Mouse (Mus musculus) CD8-positive naive resting alpha-beta T cell, adult 57 days (primary cell): Measurements from ENCODE around the gene Clhc1. TPM values are rescaled to one million over a fixed set of nuclear protein-coding genes. Genes with fewer than 3 reads are reported as not detected.

Experiments used
- total RNA-seq: library from RNA; stranded (reverse); gene quantifications from one replicate; pipeline ENCODE4 v1.2.4, GENCODE M21; 2023

The Clhc1 gene
- 0.64 TPM for total RNA-seq

DNA sequence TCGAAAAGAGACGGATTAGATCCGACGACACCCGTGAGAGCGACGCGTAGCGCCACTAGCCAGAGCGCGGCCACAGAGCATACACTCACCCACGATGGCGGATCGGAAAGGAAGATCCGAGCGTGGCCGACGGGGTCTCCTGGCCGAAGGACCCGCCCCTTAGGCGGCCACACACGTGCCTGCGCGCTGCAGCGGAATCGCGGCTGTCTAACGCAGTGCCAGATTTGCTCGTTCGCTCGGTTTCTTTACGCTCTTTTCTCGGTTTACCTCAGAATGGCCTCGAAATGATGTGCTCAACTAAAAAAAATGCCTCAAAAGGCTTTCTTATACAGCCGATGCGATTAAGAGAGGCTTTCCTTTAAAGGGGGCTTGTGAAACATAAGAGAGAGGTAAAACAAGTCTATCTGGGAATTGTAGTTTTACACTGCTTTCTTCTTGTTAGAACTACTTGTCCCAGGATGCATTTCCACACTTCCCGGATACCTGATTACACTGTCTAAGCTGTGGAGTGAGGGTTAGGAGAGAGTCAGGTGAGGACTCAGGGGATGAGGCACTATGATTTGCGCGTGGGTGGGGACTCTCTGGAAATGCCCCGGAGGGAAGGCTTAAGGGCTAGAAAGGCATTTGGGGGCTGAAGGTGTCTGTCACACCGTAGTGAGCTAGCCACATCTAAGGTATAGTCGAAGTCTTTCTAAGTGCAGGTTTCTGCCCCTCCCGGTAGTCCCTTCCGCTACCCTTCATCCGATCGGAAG lies at the start of gene Clhc1, which contains the start of gene Rps27a:
TSS of gene Clhc1 (plus strand) at position 199 of the 752 bp plus-strand sequence.
TSS of gene Rps27a (minus strand) at position 358 of the 752 bp plus-strand sequence.

DNA sequence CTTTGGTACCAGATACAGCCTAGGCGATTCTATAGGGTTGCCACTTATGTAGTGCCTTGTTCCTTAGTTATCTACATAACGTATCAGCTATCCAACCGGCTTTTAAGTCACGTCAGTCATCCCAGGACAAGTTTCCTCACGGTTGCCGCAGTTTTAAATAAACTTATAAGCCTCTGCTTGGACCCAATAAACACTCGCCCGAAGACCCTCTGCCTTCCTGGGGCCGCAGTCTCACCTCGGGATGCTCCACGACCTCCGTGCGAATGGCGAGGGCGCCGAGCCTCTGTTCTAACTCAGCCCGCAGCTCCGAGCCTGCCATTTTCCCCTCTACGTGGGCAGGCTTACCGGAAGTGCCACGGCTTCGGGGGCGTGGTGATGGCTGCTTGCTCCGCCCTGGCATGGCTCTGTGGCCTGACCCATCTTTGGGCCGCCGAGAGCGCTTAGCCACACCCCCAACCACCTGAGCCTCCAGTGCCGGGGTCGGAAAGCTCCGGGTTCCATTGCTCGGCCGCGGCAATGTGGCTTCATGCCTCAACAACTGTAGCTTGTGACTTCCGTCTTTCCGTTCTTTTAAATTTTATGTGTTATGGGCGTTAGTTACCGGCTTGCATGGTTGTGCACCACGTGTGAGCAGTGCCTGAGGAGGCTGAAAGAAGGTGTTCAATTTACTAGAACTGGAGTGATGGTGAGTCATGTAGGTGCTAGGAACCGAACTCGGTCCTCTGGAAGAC lies 32.9 kb upstream of the Clhc1 start, which contains the start of gene Prorsd1:
TSS of gene Prorsd1 (minus strand) at position 352 of the 731 bp plus-strand sequence.

GRCm38 (mm10) chr11:29525988-29526794 lies 21.6 kb upstream of the Clhc1 start, which contains the start of gene Mtif2:
Gene Mtif2, plus strand, starts transcription at chr11:29526408.

Other genes starting within 250 kb of the Clhc1 start
- gene Ccdc88a, start 174.3 kb upstream of the Clhc1 start, total RNA-seq: 5.4 TPM
- gene Prorsd1, start 32.9 kb upstream of the Clhc1 start, total RNA-seq: 20.0 TPM
- 25.1 TPM for gene Mtif2, start 21.5 kb upstream of the Clhc1 start, total RNA-seq
- 2,028 TPM for gene Rps27a, start 159 bp downstream of the Clhc1 start, total RNA-seq
- gene Rtn4, start 145.0 kb downstream of the Clhc1 start, total RNA-seq: 82.1 TPM